Mouse (Mus musculus): ENCODE measurements around the gene Olfr56. TPM values are rescaled to one million over a fixed set of nuclear protein-coding genes. Genes with fewer than 3 reads are reported as not detected.
"Not testable (repeated sequence)": the region's sequence is repeated elsewhere in the genome, so short reads cannot be mapped to it uniquely, and the experiment has no call there.

Olfr56 gene
- not detected for total RNA-seq (2021)
- long read RNA-seq, experiment 1: 0 reads
- long read RNA-seq, experiment 2: 0 reads

- DNase-seq: not testable (repeated sequence)
Measured at GRCm38 (mm10) chr11:48978240-48978939, at the start of gene Olfr56. Gene Olfr56 (plus strand): TSS chr11:48978889.

GRCm38 (mm10) chr11:48933422-48933821, 45.3 kb upstream of the Olfr56 start:
- DNase-seq: not testable (repeated sequence)

- not testable (repeated sequence) for DNase-seq
Measured at GRCm38 (mm10) chr11:48933923-48934322, 44.8 kb upstream of the Olfr56 start.

- DNase-seq: not testable (repeated sequence)
Measured at GRCm38 (mm10) chr11:48935291-48935690, 43.4 kb upstream of the Olfr56 start.

GRCm38 (mm10) chr11:48939286-48939685, 39.4 kb upstream of the Olfr56 start:
- not testable (repeated sequence) for DNase-seq

GRCm38 (mm10) chr11:48946090-48946489, 32.6 kb upstream of the Olfr56 start, which contains the start of gene Psme2b:
Gene Psme2b (minus strand): TSS chr11:48946190.
- DNase-seq: not testable (repeated sequence)

- DNase-seq: not testable (repeated sequence)
Measured at GRCm38 (mm10) chr11:48974686-48975085, 4.0 kb upstream of the Olfr56 start.

GRCm38 (mm10) chr11:48979251-48979650, 562 bp downstream of the Olfr56 start, which contains the start of gene 9930111J21Rik1:
Gene 9930111J21Rik1 (minus strand): TSS chr11:48979398.
- not testable (repeated sequence) for DNase-seq

- not testable (repeated sequence) for DNase-seq
Measured at GRCm38 (mm10) chr11:48980052-48980451, 1.4 kb downstream of the Olfr56 start.

GRCm38 (mm10) chr11:48982848-48983247, 4.2 kb downstream of the Olfr56 start:
- not testable (repeated sequence) for DNase-seq

GRCm38 (mm10) chr11:48988219-48988618, 9.5 kb downstream of the Olfr56 start:
- DNase-seq: not testable (repeated sequence)

GRCm38 (mm10) chr11:48989981-48990380, 11.3 kb downstream of the Olfr56 start:
- not testable (repeated sequence) for DNase-seq

- DNase-seq: not testable (repeated sequence)
Measured at GRCm38 (mm10) chr11:48991740-48992520, 13.2 kb downstream of the Olfr56 start, which contains the start of gene Gm12185. Gene Gm12185 (minus strand): TSS chr11:48992226.

GRCm38 (mm10) chr11:48993296-48993695, 14.6 kb downstream of the Olfr56 start:
- DNase-seq: not testable (repeated sequence)

GRCm38 (mm10) chr11:48994018-48994417, 15.3 kb downstream of the Olfr56 start, which contains the start of gene Tgtp1:
Gene Tgtp1 (minus strand): TSS chr11:48994172.
- not testable (repeated sequence) for DNase-seq

- not testable (repeated sequence) for DNase-seq
Measured at GRCm38 (mm10) chr11:49000411-49000810, 21.7 kb downstream of the Olfr56 start.

- not testable (repeated sequence) for DNase-seq
Measured at GRCm38 (mm10) chr11:49006317-49006716, 27.6 kb downstream of the Olfr56 start.

- not testable (repeated sequence) for DNase-seq
Measured at GRCm38 (mm10) chr11:49006785-49007184, 28.1 kb downstream of the Olfr56 start.

GRCm38 (mm10) chr11:49012074-49012473, 33.4 kb downstream of the Olfr56 start:
- DNase-seq: not testable (repeated sequence)

GRCm38 (mm10) chr11:49050064-49050463, 71.4 kb downstream of the Olfr56 start:
- DNase-seq: not testable (repeated sequence)

- not testable (repeated sequence) for DNase-seq
Measured at GRCm38 (mm10) chr11:49051093-49051891, 72.6 kb downstream of the Olfr56 start, which contains the start of gene 9930111J21Rik2. Gene 9930111J21Rik2 (minus strand): TSS chr11:49051242.

Data from gastrocnemius, postnatal 25 days (tissue).